Mouse (Mus musculus): Measurements from ENCODE around the gene AU018091. TPM values are rescaled to one million over a fixed set of nuclear protein-coding genes. Genes with fewer than 3 reads are reported as not detected.

AU018091 gene
- polyA plus RNA-seq, 1 experiment, result not detected

DNA sequence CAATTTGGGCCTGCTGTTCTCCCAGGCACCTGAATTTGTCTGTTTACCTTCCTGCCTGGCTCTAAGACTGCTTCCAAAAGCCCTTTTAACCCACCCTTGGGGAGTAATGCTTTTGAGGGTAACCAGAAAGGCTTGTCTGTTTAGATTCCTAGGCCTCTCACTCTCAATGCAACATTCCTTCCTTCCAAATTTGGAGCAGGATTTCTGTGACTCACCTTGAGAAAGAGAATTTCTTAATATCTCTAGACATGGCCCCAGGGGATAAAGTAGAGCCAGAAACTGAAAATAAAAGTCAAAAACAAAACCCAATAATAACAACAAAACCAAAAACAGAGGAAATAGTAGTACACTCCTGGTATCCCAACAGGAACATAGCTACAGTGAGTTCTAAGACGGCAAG is 707 bp downstream of the AU018091 start:
- H3K4me1 ChIP-seq (ENCODE audit: control insufficient read depth, insufficient read depth, low read length), result no peaks in the 10 kb centered on the region
- no peak for DNase-seq
- WGBS, result 88% methylated on average over 1 of the region's 1 CpGs
- H3K27me3 ChIP-seq (replicated peaks; ENCODE audit: control insufficient read depth, insufficient read depth, low read length), result no peaks in the 10 kb centered on the region
- TF ChIP-seq POLR2A (IDR thresholded peaks at IDR 0.05; ENCODE audit: low read depth, low read length) (no peak), CTCF (conservative IDR thresholded peaks at IDR 0.05; ENCODE audit: insufficient read depth, insufficient read length, low read depth, low read length) (no peak)
- no peak overlapping the region for H3K27ac ChIP-seq (ENCODE audit: insufficient read depth, low read depth, low read length)
- H3K36me3 ChIP-seq (ENCODE audit: control insufficient read depth, insufficient read depth, low read length), result no peaks in the 10 kb centered on the region
- no peak overlapping the region for H3K4me3 ChIP-seq (ENCODE audit: insufficient read depth, low read depth, low read length)

DNA sequence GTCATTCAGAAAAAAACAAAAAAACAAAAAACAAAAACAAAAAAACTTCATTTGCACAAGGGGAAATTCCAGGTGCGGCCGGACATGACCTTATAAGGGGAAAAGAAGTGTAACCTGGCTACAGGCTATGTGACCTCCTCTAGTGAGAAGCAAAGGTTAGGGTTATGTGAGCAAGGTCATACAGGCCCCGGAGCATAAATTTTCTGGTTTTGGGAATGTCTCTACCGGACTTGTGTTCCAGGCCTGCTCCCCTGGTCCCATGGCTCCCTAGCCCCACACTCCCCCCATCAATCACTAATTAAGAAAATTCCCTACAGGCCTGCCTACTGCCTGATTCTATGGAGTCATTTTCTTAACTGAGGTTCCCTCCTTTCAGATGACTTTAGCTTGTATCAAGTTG is 2.7 kb downstream of the AU018091 start:
- Histone ChIP-seq H3K27ac (ENCODE audit: insufficient read depth, low read depth, low read length) (no peak overlapping the region), H3K36me3 (ENCODE audit: control insufficient read depth, insufficient read depth, low read length) (no peaks in the 10 kb centered on the region), H3K4me1 (ENCODE audit: control insufficient read depth, insufficient read depth, low read length) (no peaks in the 10 kb centered on the region), H3K27me3 (replicated peaks; ENCODE audit: control insufficient read depth, insufficient read depth, low read length) (no peaks in the 10 kb centered on the region), H3K4me3 (ENCODE audit: insufficient read depth, low read depth, low read length) (no peak overlapping the region)
- no peak for DNase-seq
- TF ChIP-seq CTCF (conservative IDR thresholded peaks at IDR 0.05; ENCODE audit: insufficient read depth, insufficient read length, low read depth, low read length), result no peak
- no peak for TF ChIP-seq POLR2A (IDR thresholded peaks at IDR 0.05; ENCODE audit: low read depth, low read length)
- WGBS, result 86% methylated on average over 4 of the region's 4 CpGs

DNA sequence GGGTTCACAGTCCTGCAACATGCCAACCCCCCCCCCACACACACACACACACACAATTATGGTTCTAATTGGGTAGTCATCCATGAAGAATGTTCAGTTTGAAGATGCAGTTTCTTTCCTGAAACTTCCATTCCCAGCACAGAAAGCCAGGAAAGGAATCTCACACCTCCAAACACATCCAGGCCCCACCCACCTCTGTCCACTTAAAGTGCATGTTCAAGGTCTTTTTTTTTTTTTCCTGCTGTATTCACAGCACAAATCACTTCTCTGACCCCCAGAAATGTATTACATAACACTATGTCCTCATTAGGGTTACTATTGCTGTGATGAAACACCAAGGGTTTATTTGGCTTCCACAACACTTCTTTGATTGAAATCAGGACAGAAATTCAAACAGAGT is 4.0 kb downstream of the AU018091 start:
- H3K4me1 ChIP-seq (ENCODE audit: control insufficient read depth, insufficient read depth, low read length), result no peaks in the 10 kb centered on the region
- no peaks in the 10 kb centered on the region for H3K27me3 ChIP-seq (replicated peaks; ENCODE audit: control insufficient read depth, insufficient read depth, low read length)
- no peak for DNase-seq
- no peaks in the 10 kb centered on the region for H3K36me3 ChIP-seq (ENCODE audit: control insufficient read depth, insufficient read depth, low read length)
- no peak overlapping the region for H3K27ac ChIP-seq (ENCODE audit: insufficient read depth, low read depth, low read length)
- no peak for TF ChIP-seq POLR2A (IDR thresholded peaks at IDR 0.05; ENCODE audit: low read depth, low read length)
- no peak for TF ChIP-seq CTCF (conservative IDR thresholded peaks at IDR 0.05; ENCODE audit: insufficient read depth, insufficient read length, low read depth, low read length)
- H3K4me3 ChIP-seq (ENCODE audit: insufficient read depth, low read depth, low read length), result no peak overlapping the region

DNA sequence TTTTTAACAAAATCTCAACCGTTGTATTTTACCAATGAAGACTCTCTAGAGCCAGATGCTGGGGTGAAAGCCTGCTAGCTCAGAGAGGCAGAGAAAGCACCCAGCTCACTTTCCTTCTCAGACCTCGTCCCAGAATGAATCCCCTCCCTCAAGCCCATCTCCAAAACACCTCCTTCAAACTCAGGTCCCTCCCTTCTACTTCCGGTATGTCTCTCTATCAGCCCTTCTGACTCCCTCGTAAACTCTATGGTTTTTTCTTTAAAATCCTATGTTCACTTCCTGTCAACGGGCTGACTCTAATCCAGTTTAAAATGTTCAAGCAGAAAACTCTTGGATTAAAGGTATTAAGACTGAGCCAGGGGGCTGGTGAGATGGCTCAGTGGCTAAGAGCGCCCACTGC is 4.6 kb downstream of the AU018091 start:
- no peak for DNase-seq
- WGBS, result 81% methylated on average over 6 of the region's 6 CpGs
- Histone ChIP-seq H3K4me3 (ENCODE audit: insufficient read depth, low read depth, low read length) (no peak overlapping the region), H3K36me3 (ENCODE audit: control insufficient read depth, insufficient read depth, low read length) (no peaks in the 10 kb centered on the region), H3K4me1 (ENCODE audit: control insufficient read depth, insufficient read depth, low read length) (no peaks in the 10 kb centered on the region), H3K27me3 (replicated peaks; ENCODE audit: control insufficient read depth, insufficient read depth, low read length) (no peaks in the 10 kb centered on the region), H3K27ac (ENCODE audit: insufficient read depth, low read depth, low read length) (no peak overlapping the region)
- TF ChIP-seq CTCF (conservative IDR thresholded peaks at IDR 0.05; ENCODE audit: insufficient read depth, insufficient read length, low read depth, low read length), result no peak
- no peak for TF ChIP-seq POLR2A (IDR thresholded peaks at IDR 0.05; ENCODE audit: low read depth, low read length)

DNA sequence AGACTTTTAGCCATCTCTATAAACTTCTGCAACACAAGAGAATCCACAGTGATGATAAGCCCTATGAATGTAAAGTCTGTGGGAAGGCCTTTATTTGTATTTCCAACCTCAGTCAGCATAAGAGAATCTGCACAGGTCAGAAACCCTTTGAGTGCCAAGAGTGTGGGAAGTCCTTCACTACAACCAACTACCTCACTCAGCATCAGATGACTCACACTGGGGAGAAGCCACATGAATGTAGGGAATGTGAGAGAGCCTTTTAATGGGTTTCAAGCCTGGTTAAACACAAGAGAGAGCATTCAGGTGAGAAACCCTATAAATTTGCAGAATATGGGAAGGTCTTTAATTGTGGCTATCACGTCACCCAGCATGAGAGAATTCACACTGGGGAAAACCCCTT is 18.6 kb downstream of the AU018091 start:
- WGBS, result 43% methylated on average over 1 of the region's 1 CpGs
- TF ChIP-seq POLR2A (IDR thresholded peaks at IDR 0.05; ENCODE audit: low read depth, low read length) (no peak), CTCF (conservative IDR thresholded peaks at IDR 0.05; ENCODE audit: insufficient read depth, insufficient read length, low read depth, low read length) (no peak)
- Histone ChIP-seq H3K4me3 (ENCODE audit: insufficient read depth, low read depth, low read length) (no peak overlapping the region), H3K4me1 (ENCODE audit: control insufficient read depth, insufficient read depth, low read length) (no peaks in the 10 kb centered on the region), H3K36me3 (ENCODE audit: control insufficient read depth, insufficient read depth, low read length) (no peaks in the 10 kb centered on the region), H3K27me3 (replicated peaks; ENCODE audit: control insufficient read depth, insufficient read depth, low read length) (no peaks in the 10 kb centered on the region), H3K27ac (ENCODE audit: insufficient read depth, low read depth, low read length) (no peak overlapping the region)
- no peak for DNase-seq

DNA sequence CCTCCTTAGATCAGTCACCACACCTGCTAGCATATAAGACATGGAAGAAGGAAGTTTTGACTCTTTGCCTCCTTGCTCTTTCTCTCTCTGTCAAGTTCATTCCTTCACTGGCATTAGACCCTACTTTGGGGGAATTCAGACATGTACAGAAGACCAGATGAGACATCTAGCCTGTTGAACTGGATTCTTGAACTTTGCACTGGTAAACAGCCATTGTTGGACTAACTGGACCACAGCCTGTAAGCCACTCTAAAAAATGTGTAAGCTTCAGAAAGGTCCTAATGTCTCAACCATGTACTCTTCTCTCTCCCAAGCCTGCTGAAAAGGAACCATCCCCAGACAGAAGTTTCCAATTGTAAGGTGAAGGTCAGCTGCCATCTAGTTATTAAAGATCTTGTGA is 22.9 kb downstream of the AU018091 start:
- Histone ChIP-seq H3K27ac (ENCODE audit: insufficient read depth, low read depth, low read length) (no peak overlapping the region), H3K4me3 (ENCODE audit: insufficient read depth, low read depth, low read length) (no peak overlapping the region), H3K4me1 (ENCODE audit: control insufficient read depth, insufficient read depth, low read length) (no peaks in the 10 kb centered on the region), H3K27me3 (replicated peaks; ENCODE audit: control insufficient read depth, insufficient read depth, low read length) (no peaks in the 10 kb centered on the region), H3K36me3 (ENCODE audit: control insufficient read depth, insufficient read depth, low read length) (no peaks in the 10 kb centered on the region)
- TF ChIP-seq CTCF (conservative IDR thresholded peaks at IDR 0.05; ENCODE audit: insufficient read depth, insufficient read length, low read depth, low read length) (no peak), POLR2A (IDR thresholded peaks at IDR 0.05; ENCODE audit: low read depth, low read length) (no peak)
- DNase-seq, result no peak

DNA sequence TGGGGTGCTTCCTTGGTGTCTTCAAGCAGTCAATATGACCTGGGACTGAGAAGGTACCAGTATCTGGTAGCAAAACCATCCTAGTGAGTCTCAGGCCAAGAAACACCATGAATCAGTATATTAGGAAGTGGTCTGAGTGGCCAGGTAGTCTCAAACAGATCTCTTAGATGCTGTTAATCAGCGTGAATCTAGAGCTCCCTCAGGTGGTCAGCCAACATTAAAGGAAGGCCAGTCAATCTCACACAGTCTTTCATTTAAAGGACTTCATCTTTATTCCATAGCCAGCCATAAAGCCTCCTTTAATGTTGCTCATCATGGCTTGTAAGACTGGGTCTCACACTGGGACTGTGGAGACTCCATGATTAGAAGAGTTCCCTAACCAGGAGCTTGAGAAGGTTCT is 25.7 kb downstream of the AU018091 start:
- TF ChIP-seq POLR2A (IDR thresholded peaks at IDR 0.05; ENCODE audit: low read depth, low read length), result no peak
- TF ChIP-seq CTCF (conservative IDR thresholded peaks at IDR 0.05; ENCODE audit: insufficient read depth, insufficient read length, low read depth, low read length), result no peak
- no peaks in the 10 kb centered on the region for H3K4me1 ChIP-seq (ENCODE audit: control insufficient read depth, insufficient read depth, low read length)
- H3K4me3 ChIP-seq (ENCODE audit: insufficient read depth, low read depth, low read length), result no peak overlapping the region

DNA sequence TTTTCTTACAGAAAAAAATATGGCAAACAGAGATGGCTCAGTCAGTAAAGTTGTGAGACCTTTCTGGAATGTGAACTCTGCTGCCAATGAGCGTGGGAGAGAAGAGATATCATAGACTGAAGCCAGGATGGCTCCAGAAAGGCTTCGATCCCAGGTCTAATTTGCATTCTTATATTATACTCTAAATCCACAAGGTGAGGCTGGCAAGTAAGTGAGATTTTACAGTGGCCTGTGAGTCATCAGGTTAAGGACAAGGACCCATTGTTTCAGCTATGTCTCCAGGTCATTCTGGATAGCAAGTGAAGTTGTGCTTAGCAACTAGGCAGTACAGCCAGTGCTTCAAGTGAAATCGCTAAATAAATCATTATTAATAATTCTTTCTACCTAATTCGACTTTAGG is 33.4 kb downstream of the AU018091 start:
- H3K36me3 ChIP-seq (ENCODE audit: control insufficient read depth, insufficient read depth, low read length), result no peaks in the 10 kb centered on the region
- no peaks in the 10 kb centered on the region for H3K4me1 ChIP-seq (ENCODE audit: control insufficient read depth, insufficient read depth, low read length)
- TF ChIP-seq POLR2A (IDR thresholded peaks at IDR 0.05; ENCODE audit: low read depth, low read length) (no peak), CTCF (conservative IDR thresholded peaks at IDR 0.05; ENCODE audit: insufficient read depth, insufficient read length, low read depth, low read length) (no peak)
- no peak for DNase-seq
- no peak overlapping the region for H3K4me3 ChIP-seq (ENCODE audit: insufficient read depth, low read depth, low read length)
- 74% methylated on average over 4 of the region's 4 CpGs for WGBS
- no peak overlapping the region for H3K27ac ChIP-seq (ENCODE audit: insufficient read depth, low read depth, low read length)
- no peaks in the 10 kb centered on the region for H3K27me3 ChIP-seq (replicated peaks; ENCODE audit: control insufficient read depth, insufficient read depth, low read length)

More for the DNA sequence above, 25.7 kb downstream of the AU018091 start:
- no peak for DNase-seq
- WGBS, result 13% methylated on average over 1 of the region's 1 CpGs
- Histone ChIP-seq H3K27ac (ENCODE audit: insufficient read depth, low read depth, low read length) (no peak overlapping the region), H3K27me3 (replicated peaks; ENCODE audit: control insufficient read depth, insufficient read depth, low read length) (no peaks in the 10 kb centered on the region), H3K36me3 (ENCODE audit: control insufficient read depth, insufficient read depth, low read length) (no peaks in the 10 kb centered on the region)
